Mouse (Mus musculus): Measurements from ENCODE around the gene Cox19.

Gene Cox19

DNA sequence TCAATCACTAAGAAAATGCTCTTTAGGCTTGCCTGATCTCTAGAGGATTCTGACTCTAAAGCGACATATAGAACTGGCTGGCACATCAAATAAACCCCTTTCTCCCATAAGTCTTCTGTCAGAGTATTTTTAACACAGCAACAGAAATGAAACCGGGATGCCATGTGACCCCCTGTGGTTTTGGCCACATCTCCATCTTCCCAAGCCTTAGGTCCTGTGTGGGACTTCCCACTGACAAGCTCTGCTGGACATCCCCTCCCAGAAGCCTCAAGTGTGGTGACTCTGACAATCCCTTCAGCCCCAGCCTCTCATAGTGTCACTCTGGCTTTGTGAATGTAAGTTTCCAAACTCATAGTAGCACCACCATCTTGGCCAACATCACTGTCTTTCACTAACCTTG is 57.1 kb downstream of the Cox19 start:
- no peak for DNase-seq (ENCODE audit: low spot score)

- DNase-seq (ENCODE audit: low spot score) = no peak
Observed at GRCm38 (mm10) chr5:139291811-139292560, 59.2 kb downstream of the Cox19 start.

DNA sequence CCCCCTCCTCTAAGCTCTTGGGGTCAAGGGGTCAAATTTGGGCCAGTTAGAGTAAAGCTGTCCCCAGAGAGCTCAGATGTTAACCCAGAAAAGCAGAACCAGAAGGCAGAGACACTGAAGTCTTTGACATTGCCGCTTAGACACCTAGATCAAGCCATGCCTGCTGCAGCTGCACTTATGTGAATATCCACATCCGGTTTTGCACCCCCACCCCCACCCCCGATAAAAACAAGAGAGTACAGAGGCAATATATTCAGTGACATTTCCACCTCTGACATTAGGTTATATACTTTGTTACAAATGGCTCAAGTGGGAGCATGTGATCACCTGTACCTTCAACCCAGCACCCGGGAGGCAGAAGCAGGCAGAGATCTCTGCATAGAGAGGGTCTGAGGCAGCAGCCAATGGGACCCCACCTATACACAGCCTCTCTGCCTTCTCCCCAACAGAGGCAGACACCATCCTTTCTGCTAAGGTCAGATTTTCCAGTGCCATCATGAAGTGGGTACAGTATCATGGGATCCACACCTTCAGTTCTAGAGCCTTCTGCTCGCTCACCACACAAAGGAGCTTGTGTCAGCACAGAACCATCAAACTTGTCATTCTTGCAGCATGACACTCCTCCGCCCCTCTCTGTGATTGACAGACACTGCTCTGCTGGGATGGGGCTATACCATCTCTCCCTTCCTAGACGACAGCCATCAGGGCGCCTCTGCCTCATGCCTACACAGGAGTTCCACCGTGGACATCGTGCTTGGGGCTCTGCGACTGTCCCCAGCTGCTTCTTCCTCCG is 60.6 kb downstream of the Cox19 start:
- no peak for DNase-seq (ENCODE audit: low spot score)

DNA sequence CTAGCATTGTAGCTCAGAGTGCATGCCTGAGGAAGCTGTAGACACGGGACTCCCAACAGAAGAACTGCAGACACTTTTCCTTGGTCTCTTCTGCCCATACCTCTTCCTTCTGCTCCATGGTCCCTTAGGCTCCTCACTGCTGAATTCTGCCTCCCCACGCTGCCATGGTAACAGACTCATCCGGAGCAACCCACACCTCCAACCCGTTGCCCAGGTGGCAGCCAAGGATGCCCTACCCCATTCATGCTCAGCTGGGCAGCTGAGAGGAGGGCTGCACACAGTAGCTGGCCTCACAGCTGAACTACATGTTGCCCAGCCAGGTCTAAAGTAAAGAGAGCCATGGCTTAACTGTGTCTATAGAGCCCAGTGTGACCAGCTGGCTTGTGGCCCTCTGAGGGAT is 62.6 kb downstream of the Cox19 start:
- DNase-seq (ENCODE audit: low spot score) = no peak

DNA sequence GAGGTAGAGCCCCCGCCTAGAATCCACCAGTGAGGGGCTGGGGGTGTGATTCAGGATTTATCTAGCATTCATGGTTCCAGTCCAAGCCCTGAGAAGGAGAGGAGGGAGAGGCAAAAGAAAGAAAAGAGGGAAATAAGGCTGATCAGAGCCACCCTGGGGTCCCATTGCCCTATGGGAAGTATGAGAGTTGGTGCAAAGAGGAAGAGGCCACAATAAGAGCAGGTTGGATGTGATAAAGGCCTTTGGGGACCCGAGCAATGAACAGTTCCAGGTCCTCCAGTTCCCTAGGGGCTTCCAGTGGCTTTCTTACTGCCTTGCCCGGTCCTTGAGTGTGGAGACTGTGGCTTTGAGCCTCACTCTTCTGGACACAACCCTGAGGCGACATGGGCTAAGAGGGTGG is 63.4 kb downstream of the Cox19 start:
- no peak for DNase-seq (ENCODE audit: low spot score)

DNA sequence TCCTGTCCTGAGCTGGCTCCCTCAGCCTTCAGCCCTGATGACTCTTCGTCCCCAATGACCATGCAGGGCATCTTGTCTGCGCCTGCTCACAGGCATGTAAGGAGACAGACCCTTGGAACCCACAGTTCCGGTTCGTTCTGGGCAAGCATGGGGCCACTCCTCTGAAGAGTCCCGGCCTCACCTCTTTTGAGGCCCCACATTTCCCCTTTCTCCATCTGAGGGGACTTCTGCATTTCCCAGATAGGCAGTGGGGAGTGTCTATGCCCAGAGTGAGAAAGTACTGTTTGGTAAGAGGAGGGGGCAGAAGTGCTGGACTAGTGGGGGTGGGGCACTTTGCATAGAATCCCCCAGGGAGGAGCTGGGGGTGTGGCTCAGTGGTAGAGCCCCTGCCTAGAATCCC is 64.1 kb downstream of the Cox19 start:
- no peak for DNase-seq (ENCODE audit: low spot score)

Data from testis, postnatal 14 days (tissue).